14 mouse cellular contexts compared by ENCODE assay signal in genomic region chr12:57548981-57549666, GRCm38 (mm10). TPM values are rescaled to one million over a fixed set of nuclear protein-coding genes. Genes with fewer than 3 reads are reported as not detected.
A peak's percentile ranks its signal among the peaks of the same experiment; 100 is the strongest.
DNase-seq lines count a peak whose midpoint lies in the region; ATAC-seq and TF ChIP-seq lines count a peak whose summit lies in the region.
"Had no signal": no experiment of that assay in that cellular context is flagged by ENCODE, and none has a peak within 500 bp of the region (broad histone marks: within the 10 kb centered on the region; RNA-seq: fewer than 3 reads in every experiment).

No protein-coding gene starts in this region.

- DNase-seq in heart, adult 11 months: peak; percentile 80
- no peak for DNase-seq in heart, adult 2 months
- DNase-seq in lung, adult 2 months: peak; percentile 20
- DNase-seq in lung, postnatal 36 days: no peak
- no peak for DNase-seq in kidney, postnatal 25 days
- no peak for DNase-seq in cerebellum, adult 8-10 months
- DNase-seq: kidney, adult 2 months had no signal

- peaks cover 22% of the 10 kb centered on the region for H3K27me3 ChIP-seq in heart, adult 2 months (ENCODE audit: control insufficient read depth, insufficient read depth, low read length)
- peaks cover 36% of the 10 kb centered on the region for H3K27me3 ChIP-seq in ES-Bruce4 (ENCODE audit: control insufficient read depth, insufficient read depth, low read length, poor library complexity, severe bottlenecking)
- peaks cover 65% of the 10 kb centered on the region for H3K27me3 ChIP-seq in intestine, postnatal 0 days (replicated peaks; ENCODE audit: control insufficient read depth, insufficient read depth, low read length)

- ATAC-seq in intestine, postnatal 0 days: no peak

- 3% methylated on average over 25 of the region's 25 CpGs for WGBS in heart, adult 2 months
- 9% methylated on average over 25 of the region's 25 CpGs for WGBS in lung, adult 2 months
- 13% methylated on average over 25 of the region's 25 CpGs for WGBS in intestine, postnatal 0 days

- no peak overlapping the region for H3K27ac ChIP-seq in heart, adult 2 months
- H3K27ac ChIP-seq in ES-Bruce4 (ENCODE audit: insufficient read depth, low read length): no peak overlapping the region
- H3K27ac ChIP-seq in intestine, postnatal 0 days (ENCODE audit: low read depth, low read length): no peak overlapping the region
- H3K27ac ChIP-seq: macrophage; neural tube, embryonic 13.5 days had no signal

- no peaks in the 10 kb centered on the region for H3K9me3 ChIP-seq in ES-Bruce4 (replicated peaks; ENCODE audit: control insufficient read depth, insufficient read depth, low read length, poor library complexity, severe bottlenecking)
- no peaks in the 10 kb centered on the region for H3K9me3 ChIP-seq in intestine, postnatal 0 days (ENCODE audit: control insufficient read depth)
- H3K9me3 ChIP-seq: neural tube, embryonic 13.5 days had no signal

- no peaks in the 10 kb centered on the region for H3K36me3 ChIP-seq in heart, adult 2 months (ENCODE audit: control insufficient read depth, insufficient read depth, low read length)
- no peaks in the 10 kb centered on the region for H3K36me3 ChIP-seq in ES-Bruce4 (ENCODE audit: control insufficient read depth, insufficient read depth, low read length, poor library complexity, severe bottlenecking)
- H3K36me3 ChIP-seq in intestine, postnatal 0 days (ENCODE audit: control insufficient read depth, insufficient read depth): no peaks in the 10 kb centered on the region
- H3K36me3 ChIP-seq: neural tube, embryonic 13.5 days had no signal

- TF ChIP-seq CTCF in heart, adult 2 months (IDR thresholded peaks at IDR 0.05): no peak
- TF ChIP-seq CTCF in lung, adult 2 months (IDR thresholded peaks at IDR 0.05; ENCODE audit: insufficient read depth, low read length): no peak
- no peak for TF ChIP-seq CTCF in ES-Bruce4 (IDR thresholded peaks at IDR 0.05; ENCODE audit: low read depth, low read length)
- no peak for TF ChIP-seq CTCF in intestine, postnatal 0 days (IDR thresholded peaks at IDR 0.05; ENCODE audit: low read depth)

- TF ChIP-seq EP300 in heart, adult 2 months (IDR thresholded peaks at IDR 0.05; ENCODE audit: insufficient read depth, low read depth, low read length): no peak
- TF ChIP-seq EP300 in ES-Bruce4 (IDR thresholded peaks at IDR 0.05; ENCODE audit: insufficient read depth, low read depth, low read length): no peak

- no peaks in the 10 kb centered on the region for H3K79me2 ChIP-seq in heart, adult 2 months (replicated peaks; ENCODE audit: control insufficient read depth, insufficient read depth, low read length)

- TF ChIP-seq POLR2A in heart, adult 2 months (IDR thresholded peaks at IDR 0.05; ENCODE audit: insufficient read depth, low read depth, low read length): no peak
- no peak for TF ChIP-seq POLR2A in lung, adult 2 months (IDR thresholded peaks at IDR 0.05; ENCODE audit: borderline replicate concordance, extremely low read depth, low read depth, low read length)
- no peak for TF ChIP-seq POLR2A in ES-Bruce4 (IDR thresholded peaks at IDR 0.05; ENCODE audit: insufficient read depth, low read length)

- H3K9ac ChIP-seq in heart, adult 2 months (ENCODE audit: low read depth, low read length): no peak overlapping the region
- H3K9ac ChIP-seq in ES-Bruce4 (ENCODE audit: low read depth, poor library complexity, severe bottlenecking): no peak overlapping the region
- no peak overlapping the region for H3K9ac ChIP-seq in intestine, postnatal 0 days (ENCODE audit: low read depth, low read length)
- H3K9ac ChIP-seq: neural tube, embryonic 13.5 days had no signal

- H3K4me1 ChIP-seq in heart, adult 2 months (ENCODE audit: control insufficient read depth, insufficient read depth, low read length): no peaks in the 10 kb centered on the region
- peaks cover 7% of the 10 kb centered on the region for H3K4me1 ChIP-seq in lung, adult 2 months (ENCODE audit: control insufficient read depth, insufficient read depth, low read length)
- H3K4me1 ChIP-seq in ES-Bruce4 (ENCODE audit: control insufficient read depth, insufficient read depth, low read length): no peaks in the 10 kb centered on the region
- H3K4me1 ChIP-seq in intestine, postnatal 0 days (replicated peaks; ENCODE audit: control insufficient read depth, insufficient read depth, low read length): no peaks in the 10 kb centered on the region

- no peak overlapping the region for H3K4me3 ChIP-seq in heart, adult 2 months
- no peak overlapping the region for H3K4me3 ChIP-seq in lung, adult 2 months (replicated peaks; ENCODE audit: extremely low read depth, low read depth, low read length)
- peak overlapping the region; percentile 9; the same call in 1 of the 2 replicates for H3K4me3 ChIP-seq in ES-Bruce4 (ENCODE audit: low read depth, low read length)
- H3K4me3 ChIP-seq in intestine, postnatal 0 days (ENCODE audit: low read depth, low read length): no peak overlapping the region
- H3K4me3 ChIP-seq: erythroblast, embryonic 14.5 days; neural tube, embryonic 13.5 days had no signal

- H3K4me2 ChIP-seq in intestine, postnatal 0 days (replicated peaks; ENCODE audit: low read depth): peak overlapping the region; percentile 33
- H3K4me2 ChIP-seq: neural tube, embryonic 13.5 days had no signal

- intact Hi-C loops in heart, adult 2 months (cut with DNase I): loop anchor here (5.0 kb wide), 1 partner anchor 267 kb away; no protein-coding TSS in a partner anchor

RNA-seq across cellular contexts. Expression of gene Foxa1, which starts 2.4 kb away (rescaled TPM):
- not detected for total RNA-seq in heart, adult 2 months (2021)
- 1.00 TPM in 1 of 2 replicates, not detected in the other for polyA plus RNA-seq in heart, adult 2 months (2012; rRNA removed)
- polyA plus RNA-seq in lung, adult 2 months (2012; rRNA removed): 28.5 and 31.1 TPM in 2 replicates
- polyA plus RNA-seq in ES-Bruce4 (2011; ENCODE audit: insufficient read depth, insufficient read length, low read depth, missing spikeins): 0.62 and 0.85 TPM in 2 replicates
- polyA plus RNA-seq in intestine, postnatal 0 days (2015; fragmentation: Nextera tagmentation; extraction: Ambion mirVana): 3.7 and 4.0 TPM in 2 replicates
- total RNA-seq: granulocyte monocyte progenitor cell, adult 5-6 weeks; layer of hippocampus, adult 18-20 months had no signal
- polyA plus RNA-seq: erythroblast, embryonic 14.5 days; macrophage had no signal

RNA-seq across cellular contexts. Expression of gene Ttc6, which starts 14.8 kb away (rescaled TPM):
- total RNA-seq in heart, adult 2 months (2021): not detected
- polyA plus RNA-seq in heart, adult 2 months (2012; rRNA removed): 0.10 TPM in 1 of 2 replicates, not detected in the other
- polyA plus RNA-seq in lung, adult 2 months (2012; rRNA removed): 3.5 and 5.2 TPM in 2 replicates
- polyA plus RNA-seq in ES-Bruce4 (2011; ENCODE audit: insufficient read depth, insufficient read length, low read depth, missing spikeins): 0.22 and 0.24 TPM in 2 replicates
- 0.20 and 0.43 TPM in 2 replicates for polyA plus RNA-seq in intestine, postnatal 0 days (2015; fragmentation: Nextera tagmentation; extraction: Ambion mirVana)
- total RNA-seq: granulocyte monocyte progenitor cell, adult 5-6 weeks had no signal
- polyA plus RNA-seq: erythroblast, embryonic 14.5 days; macrophage had no signal

Comparison
In these comparisons a context has a peak if more than half of its experiments do, and no peak if none do; other contexts are left out.
1. DNase-seq: peak in heart, adult 11 months (single experiment) and lung, adult 2 months (single experiment); none in heart, adult 2 months (0 of 2), lung, postnatal 36 days (single experiment), kidney, postnatal 25 days (0 of 2) and cerebellum, adult 8-10 months (single experiment).